Mouse (Mus musculus) limb, embryonic 11.5 days (tissue): ENCODE results near the gene Ide. TPM values are rescaled to one million over a fixed set of nuclear protein-coding genes. Genes with fewer than 3 reads are reported as not detected.

Source experiments
- ATAC-seq: fragments of 200-750 bp; cut with Nextera tagmentation; 2 replicates; pipeline ENCODE4 v1.8.0; 2017; ENCODE audit warnings: low read depth; ENCODE audit not compliant: insufficient number of reproducible peaks, low FRiP score, low TSS enrichment
- DNase-seq: peaks from one replicate; pipeline ENCODE4 v3.0.0-alpha.2; 2015; ENCODE audit warnings: low spot score
- H3K27ac ChIP-seq: fragments of 300-500 bp; sonication (generic); replicated peaks from 2 replicates; pipeline ENCODE4 v1.5.1; 2014; ENCODE audit warnings: low read depth, mild to moderate bottlenecking, low read length
- H3K27me3 ChIP-seq: fragments of 300-500 bp; sonication (generic); 2 replicates; pipeline ENCODE4 v1.6.1; 2014; ENCODE audit warnings: mild to moderate bottlenecking, low read length, mixed read lengths; ENCODE audit not compliant: control insufficient read depth, insufficient read depth
- H3K36me3 ChIP-seq: fragments of 300-500 bp; sonication (generic); 2 replicates; pipeline ENCODE4 v1.6.1; 2014; ENCODE audit warnings: mild to moderate bottlenecking, low read length, moderate library complexity, mixed read lengths; ENCODE audit not compliant: control insufficient read depth, insufficient read depth
- H3K4me1 ChIP-seq: fragments of 300-500 bp; sonication (generic); 2 replicates; pipeline ENCODE4 v1.6.1; 2014; ENCODE audit warnings: low read length, mixed read lengths; ENCODE audit not compliant: control insufficient read depth, insufficient read depth
- H3K4me2 ChIP-seq: fragments of 300-500 bp; sonication (generic); 2 replicates; pipeline ENCODE4 v1.6.1; 2014; ENCODE audit warnings: low read depth, mild to moderate bottlenecking, moderate library complexity; ENCODE audit not compliant: severe bottlenecking
- H3K4me3 ChIP-seq: fragments of 300-500 bp; sonication (generic); 2 replicates; pipeline ENCODE4 v1.5.1; 2014; ENCODE audit warnings: low read depth, low read length
- H3K9ac ChIP-seq: fragments of 300-500 bp; sonication (generic); 2 replicates; pipeline ENCODE4 v1.6.1; 2014; ENCODE audit warnings: mild to moderate bottlenecking, low read length
- H3K9me3 ChIP-seq: fragments of 300-500 bp; sonication (generic); 2 replicates; pipeline ENCODE4 v1.6.1; 2016; ENCODE audit warnings: low read length; ENCODE audit not compliant: control insufficient read depth
- WGBS: fragments of 180-500 bp; shearing (Covaris S2); extraction: QIAGEN DNeasy Blood & Tissue Kit; methylation state at CpG from one replicate; pipeline ENCODE4 v1.1.7; 2014; 5-methylcytosine and 5-hydroxymethylcytosine counted together
- polyA plus RNA-seq: library from polyadenylated mRNA; unstranded; fragments of >200 nt; fragmentation: Nextera tagmentation; extraction: Ambion mirVana; gene quantifications from 2 replicates; pipeline ENCODE4 v1.2.1, GENCODE M21; 2014

The Ide gene
- polyA plus RNA-seq, 1 experiment from 2014 or later = 40.5 TPM

DNA sequence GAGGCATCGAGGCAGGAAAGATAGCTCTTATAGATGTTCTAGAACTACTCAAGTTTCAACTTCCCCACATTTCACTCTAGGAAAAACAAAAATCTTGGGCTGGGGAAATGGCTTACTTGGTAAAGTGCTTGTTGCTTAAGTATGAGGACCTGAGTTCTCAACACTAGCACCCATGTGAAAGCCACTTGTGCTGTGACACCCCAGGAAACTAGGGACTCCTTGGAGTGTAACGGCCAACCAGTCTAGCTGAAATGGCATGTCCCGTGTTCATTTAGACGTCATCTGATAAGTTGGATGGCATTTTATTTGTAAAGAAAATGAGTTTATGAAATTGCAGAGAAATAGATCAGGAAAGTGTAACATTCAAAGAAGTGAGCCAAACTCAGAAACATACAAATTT, 32.3 kb upstream of the Ide start:
- no peak overlapping the region for H3K27ac ChIP-seq
- H3K27me3 ChIP-seq = no peaks in the 10 kb centered on the region
- 88% methylated on average over 4 of the region's 4 CpGs for WGBS
- H3K4me1 ChIP-seq = no peaks in the 10 kb centered on the region
- no peaks in the 10 kb centered on the region; the same call in 1 of the 2 replicates for H3K36me3 ChIP-seq
- H3K9me3 ChIP-seq = no peaks in the 10 kb centered on the region
- no peak overlapping the region for H3K4me3 ChIP-seq
- no peak overlapping the region for H3K9ac ChIP-seq
- H3K4me2 ChIP-seq = no peak overlapping the region
- no peak for DNase-seq
- no peak for ATAC-seq

DNA sequence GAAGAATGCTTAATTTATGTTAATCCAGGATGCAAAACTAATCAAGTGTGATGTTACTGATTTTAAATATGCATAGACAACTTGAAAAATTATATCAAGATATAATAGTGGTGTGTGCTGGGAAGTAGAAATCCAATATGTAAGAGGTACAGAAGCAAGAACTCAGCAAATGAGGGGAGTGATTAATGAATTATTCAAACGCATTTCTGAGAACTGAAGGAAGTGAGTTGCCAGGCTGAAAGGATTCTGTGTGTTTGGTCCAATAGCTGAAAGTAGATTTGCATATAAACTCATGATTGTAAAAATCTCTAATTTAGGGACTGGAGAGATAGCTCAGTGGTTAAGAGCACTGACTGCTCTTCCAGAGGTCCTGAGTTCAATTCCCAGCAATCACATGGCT, 31.3 kb upstream of the Ide start:
- Histone ChIP-seq H3K9ac (no peak overlapping the region), H3K36me3 (no peaks in the 10 kb centered on the region; the same call in 1 of the 2 replicates), H3K9me3 (no peaks in the 10 kb centered on the region), H3K27me3 (no peaks in the 10 kb centered on the region), H3K4me1 (no peaks in the 10 kb centered on the region), H3K27ac (no peak overlapping the region), H3K4me2 (no peak overlapping the region), H3K4me3 (no peak overlapping the region)
- no peak for DNase-seq
- no peak for ATAC-seq
- 75% methylated on average over 1 of the region's 1 CpGs for WGBS

- H3K4me3 ChIP-seq = no peak overlapping the region
- H3K4me1 ChIP-seq = no peaks in the 10 kb centered on the region
- no peak overlapping the region for H3K27ac ChIP-seq
- WGBS = 87% methylated on average over 11 of the region's 11 CpGs
- DNase-seq (no peak), ATAC-seq (no peak)
- H3K9me3 ChIP-seq = no peaks in the 10 kb centered on the region
- H3K9ac ChIP-seq = no peak overlapping the region
- no peaks in the 10 kb centered on the region; the same call in 1 of the 2 replicates for H3K36me3 ChIP-seq
- H3K4me2 ChIP-seq = no peak overlapping the region
- no peaks in the 10 kb centered on the region for H3K27me3 ChIP-seq
Measured at GRCm38 (mm10) chr19:37363128-37363939, 25.7 kb upstream of the Ide start.

DNA sequence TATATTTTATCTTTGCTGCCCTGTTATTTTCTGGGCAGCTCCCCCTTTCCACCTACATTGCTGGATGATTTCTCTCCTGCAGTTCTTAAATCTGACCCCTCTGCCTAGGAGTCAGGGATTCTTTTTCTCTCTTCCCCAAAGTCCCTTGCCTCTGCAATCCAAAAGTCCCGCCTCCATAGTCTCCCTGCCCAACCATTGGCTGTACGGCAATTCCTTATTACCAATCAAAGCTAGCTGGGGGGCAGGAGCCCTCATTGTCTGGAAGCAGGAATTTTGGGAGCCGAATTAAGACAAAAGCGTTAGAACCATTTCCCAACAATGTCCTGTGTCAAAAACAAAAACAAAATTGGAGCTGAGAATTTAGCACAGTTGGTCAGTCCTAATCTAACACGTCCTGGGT, 24.9 kb upstream of the Ide start:
- WGBS = 30% methylated on average over 5 of the region's 5 CpGs

DNA sequence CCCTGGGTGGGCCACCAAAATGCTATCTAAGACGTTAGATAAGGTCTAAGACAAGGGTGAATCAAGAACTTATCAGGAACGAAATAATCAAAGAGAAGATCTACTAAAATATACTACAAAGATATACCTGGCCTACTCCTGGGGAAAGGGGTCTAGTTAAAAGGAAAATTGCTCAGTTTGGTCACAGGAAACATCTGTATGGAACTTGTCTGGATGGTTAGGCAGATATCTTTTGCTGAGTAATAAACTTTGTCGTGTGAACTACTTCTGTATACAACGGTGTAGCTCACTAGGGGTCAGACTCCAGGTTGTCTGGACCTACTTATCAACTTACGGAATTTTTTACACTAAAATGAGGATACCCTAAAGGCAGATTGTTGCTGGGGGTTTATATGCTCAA, 22.4 kb upstream of the Ide start:
- H3K9me3 ChIP-seq = no peaks in the 10 kb centered on the region
- 74% methylated on average over 5 of the region's 5 CpGs for WGBS
- no peak for ATAC-seq

More for the DNA sequence above, 24.9 kb upstream of the Ide start:
- H3K4me3 ChIP-seq = no peak overlapping the region
- H3K4me2 ChIP-seq = no peak overlapping the region
- H3K27ac ChIP-seq = no peak overlapping the region
- no peaks in the 10 kb centered on the region for H3K9me3 ChIP-seq
- no peaks in the 10 kb centered on the region for H3K27me3 ChIP-seq
- H3K9ac ChIP-seq = no peak overlapping the region
- H3K4me1 ChIP-seq = no peaks in the 10 kb centered on the region
- DNase-seq (no peak), ATAC-seq (no peak)
- no peaks in the 10 kb centered on the region; the same call in 1 of the 2 replicates for H3K36me3 ChIP-seq

DNA sequence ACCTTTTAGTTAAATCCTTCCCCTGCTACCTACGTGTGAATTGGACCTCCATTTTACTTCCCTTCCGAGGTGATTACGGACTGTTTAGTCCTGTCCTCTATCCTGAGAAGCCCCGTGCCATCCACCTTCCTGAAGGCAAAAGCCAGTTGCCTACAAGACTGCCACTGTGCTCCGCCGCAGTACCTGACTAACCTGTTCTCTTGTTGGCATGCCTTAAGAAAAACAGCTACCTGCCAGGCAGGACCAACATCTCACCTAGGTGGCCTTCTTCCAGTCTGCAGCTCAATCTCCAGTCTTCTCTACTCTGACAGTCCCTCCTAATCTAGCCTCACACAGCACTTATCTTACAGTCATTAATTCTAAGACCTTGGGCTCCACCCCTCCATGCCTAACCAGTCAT, 15.7 kb upstream of the Ide start:
- Histone ChIP-seq H3K4me1 (no peaks in the 10 kb centered on the region), H3K27ac (no peak overlapping the region), H3K27me3 (no peaks in the 10 kb centered on the region), H3K4me2 (no peak overlapping the region), H3K36me3 (0 out of 2 replicates have a peak, but pooled peaks cover 2% of the 10 kb centered on the region), H3K9ac (no peak overlapping the region), H3K9me3 (no peaks in the 10 kb centered on the region), H3K4me3 (no peak overlapping the region)
- WGBS = 86% methylated on average over 6 of the region's 6 CpGs
- ATAC-seq (no peak), DNase-seq (no peak)

More for the DNA sequence above, 22.4 kb upstream of the Ide start:
- Histone ChIP-seq H3K27me3 (no peaks in the 10 kb centered on the region), H3K9ac (no peak overlapping the region), H3K4me1 (no peaks in the 10 kb centered on the region), H3K4me2 (no peak overlapping the region), H3K4me3 (no peak overlapping the region), H3K27ac (no peak overlapping the region), H3K36me3 (no peaks in the 10 kb centered on the region)
- DNase-seq = no peak

DNA sequence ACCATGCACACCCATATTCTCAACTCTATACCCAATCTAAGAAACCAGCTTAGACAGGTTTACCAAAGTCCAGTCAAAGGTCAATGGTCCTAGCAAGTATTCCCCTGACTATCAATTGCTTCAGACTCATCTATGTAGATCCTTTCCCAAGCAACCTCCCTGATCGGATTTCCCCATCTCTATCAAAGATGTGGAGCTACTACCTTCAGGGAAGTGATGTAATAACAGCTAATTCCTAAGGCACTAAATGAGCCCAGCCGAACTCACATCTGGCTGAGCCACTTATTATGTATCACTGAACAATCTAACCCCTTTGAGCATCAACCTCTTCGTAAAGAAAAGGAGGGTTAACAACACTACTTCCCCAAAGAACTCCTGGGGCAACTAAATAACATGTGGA, 15.1 kb upstream of the Ide start:
- Histone ChIP-seq H3K4me1 (no peaks in the 10 kb centered on the region), H3K9ac (no peak overlapping the region), H3K4me3 (no peak overlapping the region), H3K9me3 (no peaks in the 10 kb centered on the region), H3K4me2 (no peak overlapping the region), H3K27ac (no peak overlapping the region), H3K27me3 (no peaks in the 10 kb centered on the region), H3K36me3 (0 out of 2 replicates have a peak, but pooled peaks cover 2% of the 10 kb centered on the region)
- DNase-seq (no peak), ATAC-seq (no peak)
- 91% methylated on average over 3 of the region's 3 CpGs for WGBS

DNA sequence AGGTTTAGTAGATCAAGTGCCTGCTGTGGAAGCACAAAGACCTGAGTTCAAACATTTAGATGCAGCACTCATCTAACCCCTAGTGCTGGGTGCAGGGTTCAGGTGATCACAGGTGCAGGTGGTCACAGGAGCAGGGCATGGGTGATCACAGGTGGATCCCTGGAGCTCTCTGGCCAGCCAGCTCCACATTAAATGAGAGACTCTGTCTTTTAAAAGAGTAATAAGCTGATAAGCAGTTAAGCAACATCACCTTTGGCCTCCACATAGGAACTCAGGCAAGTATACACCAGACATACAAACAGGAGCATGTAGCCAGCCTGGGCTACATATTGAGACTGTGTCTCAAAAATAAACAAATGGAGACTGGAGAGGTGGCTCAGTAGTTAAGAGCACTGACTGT, 11.3 kb upstream of the Ide start:
- ATAC-seq (no peak), DNase-seq (no peak)
- Histone ChIP-seq H3K27me3 (no peaks in the 10 kb centered on the region), H3K4me2 (no peak overlapping the region), H3K36me3 (0 out of 2 replicates have a peak, but pooled peaks cover 2% of the 10 kb centered on the region), H3K4me3 (no peak overlapping the region), H3K9me3 (no peaks in the 10 kb centered on the region), H3K9ac (no peak overlapping the region), H3K4me1 (no peaks in the 10 kb centered on the region), H3K27ac (no peak overlapping the region)
